Mouse (Mus musculus): ENCODE measurements around the gene Tnfrsf1b. TPM values are rescaled to one million over a fixed set of nuclear protein-coding genes. Genes with fewer than 3 reads are reported as not detected.

The Tnfrsf1b gene
- polyA plus RNA-seq, 1 experiment from 2014 or later, result 1.1 TPM

DNA sequence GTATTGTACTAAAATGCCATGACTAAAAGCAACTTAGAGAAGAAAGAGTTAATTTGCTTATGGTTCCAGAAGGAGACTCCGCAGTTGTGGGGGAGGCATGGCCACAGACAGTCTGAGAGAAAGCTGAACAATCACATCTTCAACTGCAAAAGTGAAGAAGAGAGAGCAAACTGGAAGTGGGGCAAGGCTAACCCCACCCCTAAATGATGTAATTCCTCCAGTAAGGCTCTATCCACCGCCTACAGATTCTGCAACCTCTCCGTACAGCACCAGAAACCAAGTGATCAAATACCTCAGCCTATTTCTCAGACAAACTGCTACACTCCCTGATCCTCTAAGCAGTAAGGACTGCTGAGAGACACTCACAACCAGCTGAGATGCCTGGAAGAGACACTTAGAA is 45.2 kb downstream of the Tnfrsf1b start:
- no peak overlapping the region for H3K9ac ChIP-seq (replicated peaks; ENCODE audit: low read length)
- WGBS, result 69% methylated on average over 3 of the region's 3 CpGs
- H3K4me1 ChIP-seq (ENCODE audit: control insufficient read depth, insufficient read depth, low read length), result no peaks in the 10 kb centered on the region
- ATAC-seq (replicated peaks; ENCODE audit: insufficient number of reproducible peaks, low FRiP score, low TSS enrichment, low read depth) (no peak), DNase-seq (ENCODE audit: low spot score) (no peak)
- no peaks in the 10 kb centered on the region for H3K27me3 ChIP-seq (ENCODE audit: control insufficient read depth, insufficient read depth, low read length)
- no peaks in the 10 kb centered on the region for H3K9me3 ChIP-seq (replicated peaks; ENCODE audit: control insufficient read depth, low read length)
- no peak overlapping the region for H3K4me2 ChIP-seq (ENCODE audit: low read depth, low read length)
- no peak overlapping the region for H3K27ac ChIP-seq (replicated peaks; ENCODE audit: low read depth, low read length)
- no peaks in the 10 kb centered on the region for H3K36me3 ChIP-seq (replicated peaks; ENCODE audit: control insufficient read depth, insufficient read depth, low read depth, low read length)
- H3K4me3 ChIP-seq (ENCODE audit: low read depth, low read length), result no peak overlapping the region

DNA sequence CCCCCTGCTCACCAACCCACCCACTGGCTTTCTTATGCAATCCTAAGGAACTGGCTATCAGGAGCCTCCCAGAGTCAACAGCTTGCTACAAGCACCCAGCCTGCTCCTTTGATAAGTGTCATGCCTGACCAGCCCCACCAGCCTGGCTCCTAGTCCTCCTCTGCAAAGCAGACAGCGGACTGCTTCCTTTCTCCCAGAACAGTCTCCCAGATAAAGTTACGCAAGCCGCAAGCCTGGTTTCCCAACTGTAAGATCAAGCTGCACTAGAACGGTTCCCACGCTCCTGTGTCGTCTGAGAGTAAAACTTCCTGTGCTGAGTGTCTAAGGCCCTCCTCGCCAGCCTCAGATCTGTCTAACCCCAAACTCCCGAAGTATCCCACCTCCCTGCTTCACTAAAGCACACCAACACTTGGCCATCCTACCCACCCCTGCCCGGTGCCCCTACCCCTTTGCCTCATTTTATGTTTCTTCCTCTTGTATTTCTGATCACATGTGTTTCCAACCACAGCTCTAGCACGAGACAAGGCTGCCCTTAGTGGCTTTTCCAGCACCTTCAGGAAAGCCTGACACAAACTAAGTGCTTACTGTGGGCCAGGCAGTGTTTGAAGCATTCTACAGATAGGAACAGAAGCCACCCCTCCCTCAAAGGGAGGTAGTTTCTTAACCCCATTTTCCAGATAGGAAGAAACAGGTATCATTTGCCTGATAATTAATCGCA is 46.5 kb downstream of the Tnfrsf1b start:
- Histone ChIP-seq H3K9me3 (replicated peaks; ENCODE audit: control insufficient read depth, low read length) (no peaks in the 10 kb centered on the region), H3K27me3 (ENCODE audit: control insufficient read depth, insufficient read depth, low read length) (no peaks in the 10 kb centered on the region), H3K4me2 (ENCODE audit: low read depth, low read length) (no peak overlapping the region), H3K9ac (replicated peaks; ENCODE audit: low read length) (no peak overlapping the region), H3K4me3 (ENCODE audit: low read depth, low read length) (no peak overlapping the region), H3K27ac (replicated peaks; ENCODE audit: low read depth, low read length) (no peak overlapping the region), H3K36me3 (replicated peaks; ENCODE audit: control insufficient read depth, insufficient read depth, low read depth, low read length) (no peaks in the 10 kb centered on the region), H3K4me1 (ENCODE audit: control insufficient read depth, insufficient read depth, low read length) (no peaks in the 10 kb centered on the region)
- ATAC-seq (replicated peaks; ENCODE audit: insufficient number of reproducible peaks, low FRiP score, low TSS enrichment, low read depth) (no peak), DNase-seq (ENCODE audit: low spot score) (no peak)
- WGBS, result 40% methylated on average over 11 of the region's 11 CpGs

DNA sequence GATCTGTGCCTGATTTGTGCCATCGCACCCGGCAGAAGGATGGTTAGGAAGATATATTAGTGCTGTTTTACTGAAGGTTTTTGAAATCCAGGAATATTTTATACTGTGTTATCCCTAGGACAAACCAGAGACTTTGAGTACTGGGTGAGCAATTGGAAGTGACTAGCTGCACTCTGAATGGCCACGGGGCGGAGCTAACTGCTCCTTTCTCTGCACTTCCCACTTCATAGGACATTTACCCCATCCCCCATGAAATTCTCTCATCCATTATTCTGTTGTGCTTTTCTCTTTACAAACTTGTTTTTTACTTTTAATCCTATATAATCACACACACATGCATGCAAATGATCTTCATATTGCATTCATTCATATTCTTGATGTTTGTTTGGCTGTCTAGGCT is 50.1 kb downstream of the Tnfrsf1b start:
- H3K9ac ChIP-seq (replicated peaks; ENCODE audit: low read length), result no peak overlapping the region
- H3K4me1 ChIP-seq (ENCODE audit: control insufficient read depth, insufficient read depth, low read length), result no peaks in the 10 kb centered on the region
- no peaks in the 10 kb centered on the region for H3K27me3 ChIP-seq (ENCODE audit: control insufficient read depth, insufficient read depth, low read length)
- H3K9me3 ChIP-seq (replicated peaks; ENCODE audit: control insufficient read depth, low read length), result no peaks in the 10 kb centered on the region
- ATAC-seq (replicated peaks; ENCODE audit: insufficient number of reproducible peaks, low FRiP score, low TSS enrichment, low read depth) (no peak), DNase-seq (ENCODE audit: low spot score) (no peak)
- no peak overlapping the region for H3K4me2 ChIP-seq (ENCODE audit: low read depth, low read length)
- no peaks in the 10 kb centered on the region for H3K36me3 ChIP-seq (replicated peaks; ENCODE audit: control insufficient read depth, insufficient read depth, low read depth, low read length)
- 81% methylated on average over 4 of the region's 4 CpGs for WGBS
- no peak overlapping the region for H3K27ac ChIP-seq (replicated peaks; ENCODE audit: low read depth, low read length)
- no peak overlapping the region for H3K4me3 ChIP-seq (ENCODE audit: low read depth, low read length)

GRCm38 (mm10) chr4:145195172-145195571 is 51.5 kb downstream of the Tnfrsf1b start:
- H3K9ac ChIP-seq (replicated peaks; ENCODE audit: low read length), result no peak overlapping the region

GRCm38 (mm10) chr4:145194559-145195162 is 52.0 kb downstream of the Tnfrsf1b start, which contains the start of gene Vps13d:
TSS of gene Vps13d (minus strand) at chr4:145195005.
- Histone ChIP-seq H3K4me2 (ENCODE audit: low read depth, low read length) (peak within 1 kb of the TSS; percentile 91), H3K9ac (replicated peaks; ENCODE audit: low read length) (peak within 1 kb of the TSS; percentile 83), H3K27ac (replicated peaks; ENCODE audit: low read depth, low read length) (no peak within 1 kb of the TSS; the same call in 1 of the 2 replicates), H3K4me3 (ENCODE audit: low read depth, low read length) (peak within 1 kb of the TSS; percentile 94), H3K9me3 (replicated peaks; ENCODE audit: control insufficient read depth, low read length) (no peaks in the 10 kb centered on the region), H3K36me3 (replicated peaks; ENCODE audit: control insufficient read depth, insufficient read depth, low read depth, low read length) (no peaks in the 10 kb centered on the region), H3K4me1 (ENCODE audit: control insufficient read depth, insufficient read depth, low read length) (no peaks in the 10 kb centered on the region), H3K27me3 (ENCODE audit: control insufficient read depth, insufficient read depth, low read length) (no peaks in the 10 kb centered on the region)
- DNase-seq (ENCODE audit: low spot score), result peak; percentile 96
- under 1% methylated on average over 52 of the region's 53 CpGs for WGBS
- ATAC-seq (replicated peaks; ENCODE audit: insufficient number of reproducible peaks, low FRiP score, low TSS enrichment, low read depth), result peak; percentile 95

More at GRCm38 (mm10) chr4:145195172-145195571, 51.5 kb downstream of the Tnfrsf1b start:
- Histone ChIP-seq H3K4me2 (ENCODE audit: low read depth, low read length) (no peak overlapping the region), H3K36me3 (replicated peaks; ENCODE audit: control insufficient read depth, insufficient read depth, low read depth, low read length) (no peaks in the 10 kb centered on the region), H3K4me3 (ENCODE audit: low read depth, low read length) (peak overlapping the region; percentile 94), H3K27me3 (ENCODE audit: control insufficient read depth, insufficient read depth, low read length) (no peaks in the 10 kb centered on the region), H3K9me3 (replicated peaks; ENCODE audit: control insufficient read depth, low read length) (no peaks in the 10 kb centered on the region), H3K4me1 (ENCODE audit: control insufficient read depth, insufficient read depth, low read length) (no peaks in the 10 kb centered on the region), H3K27ac (replicated peaks; ENCODE audit: low read depth, low read length) (no peak overlapping the region)
- 19% methylated on average over 5 of the region's 5 CpGs for WGBS
- DNase-seq (ENCODE audit: low spot score), result no peak
- ATAC-seq (replicated peaks; ENCODE audit: insufficient number of reproducible peaks, low FRiP score, low TSS enrichment, low read depth), result no peak; the same call in 1 of the 2 replicates

DNA sequence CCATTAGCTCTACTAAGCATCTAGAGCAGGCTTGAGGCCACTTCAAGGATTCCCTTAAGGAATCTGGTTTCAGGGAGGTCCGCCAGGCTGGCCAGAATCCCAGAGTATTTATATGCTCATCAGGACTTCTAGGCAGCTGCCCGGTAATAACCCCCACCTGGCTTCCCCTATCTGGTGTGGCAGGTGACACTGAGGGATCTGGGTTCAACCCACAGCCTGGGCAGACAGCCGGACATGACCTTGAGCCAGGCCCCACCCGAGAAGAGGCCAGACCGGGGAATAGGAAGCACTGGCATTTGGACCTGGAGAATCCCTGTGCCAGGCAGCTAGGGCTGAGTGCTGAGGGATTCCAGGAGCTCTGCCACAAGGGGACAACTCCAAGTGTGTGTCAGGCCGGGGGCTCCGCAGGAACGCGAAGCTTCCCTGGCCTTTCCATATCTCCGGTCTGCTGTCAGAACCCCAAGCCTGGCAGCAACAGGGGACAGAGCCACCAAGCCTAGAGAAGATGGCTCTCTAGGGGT is 52.6 kb downstream of the Tnfrsf1b start:
- Histone ChIP-seq H3K36me3 (replicated peaks; ENCODE audit: control insufficient read depth, insufficient read depth, low read depth, low read length) (no peaks in the 10 kb centered on the region), H3K9me3 (replicated peaks; ENCODE audit: control insufficient read depth, low read length) (no peaks in the 10 kb centered on the region), H3K4me3 (ENCODE audit: low read depth, low read length) (peak overlapping the region; percentile 94), H3K27ac (replicated peaks; ENCODE audit: low read depth, low read length) (no peak overlapping the region; the same call in 1 of the 2 replicates), H3K27me3 (ENCODE audit: control insufficient read depth, insufficient read depth, low read length) (no peaks in the 10 kb centered on the region), H3K4me2 (ENCODE audit: low read depth, low read length) (peak overlapping the region; percentile 91), H3K9ac (replicated peaks; ENCODE audit: low read length) (peak overlapping the region; percentile 83), H3K4me1 (ENCODE audit: control insufficient read depth, insufficient read depth, low read length) (no peaks in the 10 kb centered on the region)
- DNase-seq (ENCODE audit: low spot score), result no peak
- WGBS, result 1% methylated on average over 10 of the region's 10 CpGs
- peak; percentile 30; the same call in 1 of the 2 replicates for ATAC-seq (replicated peaks; ENCODE audit: insufficient number of reproducible peaks, low FRiP score, low TSS enrichment, low read depth)

DNA sequence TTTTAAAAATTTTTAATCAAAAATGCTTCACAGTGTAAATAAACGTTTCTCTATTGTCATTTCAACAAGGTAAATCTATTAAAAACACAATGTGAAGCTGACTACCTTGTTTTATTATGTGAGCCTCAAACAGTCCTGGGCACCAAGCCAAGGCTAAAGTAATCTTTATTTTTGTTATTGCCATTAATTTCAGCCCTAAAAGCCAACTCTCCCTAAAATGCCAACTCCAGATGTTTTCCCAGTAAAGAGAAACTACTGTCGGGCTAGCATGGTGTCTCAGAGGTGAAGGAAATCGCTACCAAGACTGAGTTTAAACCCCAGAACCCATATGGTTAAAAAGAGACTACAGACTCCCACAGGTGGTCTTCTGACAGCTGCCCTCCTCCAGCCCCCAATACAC is 53.3 kb downstream of the Tnfrsf1b start:
- WGBS, result 54% methylated on average over 3 of the region's 3 CpGs
- H3K4me3 ChIP-seq (ENCODE audit: low read depth, low read length), result peak overlapping the region; percentile 94; the same call in 1 of the 2 replicates
- H3K9me3 ChIP-seq (replicated peaks; ENCODE audit: control insufficient read depth, low read length), result no peaks in the 10 kb centered on the region
- no peak overlapping the region for H3K4me2 ChIP-seq (ENCODE audit: low read depth, low read length)
- no peaks in the 10 kb centered on the region for H3K4me1 ChIP-seq (ENCODE audit: control insufficient read depth, insufficient read depth, low read length)
- ATAC-seq (replicated peaks; ENCODE audit: insufficient number of reproducible peaks, low FRiP score, low TSS enrichment, low read depth) (no peak), DNase-seq (ENCODE audit: low spot score) (no peak)
- no peak overlapping the region for H3K9ac ChIP-seq (replicated peaks; ENCODE audit: low read length)
- H3K27ac ChIP-seq (replicated peaks; ENCODE audit: low read depth, low read length), result no peak overlapping the region
- no peaks in the 10 kb centered on the region for H3K27me3 ChIP-seq (ENCODE audit: control insufficient read depth, insufficient read depth, low read length)
- H3K36me3 ChIP-seq (replicated peaks; ENCODE audit: control insufficient read depth, insufficient read depth, low read depth, low read length), result no peaks in the 10 kb centered on the region; the same call in 1 of the 2 replicates

- H3K4me1 ChIP-seq (ENCODE audit: control insufficient read depth, insufficient read depth, low read length), result no peaks in the 10 kb centered on the region
- no peak overlapping the region for H3K4me2 ChIP-seq (ENCODE audit: low read depth, low read length)
- ATAC-seq (replicated peaks; ENCODE audit: insufficient number of reproducible peaks, low FRiP score, low TSS enrichment, low read depth) (no peak), DNase-seq (ENCODE audit: low spot score) (no peak)
- no peak overlapping the region for H3K27ac ChIP-seq (replicated peaks; ENCODE audit: low read depth, low read length)
- H3K9me3 ChIP-seq (replicated peaks; ENCODE audit: control insufficient read depth, low read length), result no peaks in the 10 kb centered on the region
- H3K4me3 ChIP-seq (ENCODE audit: low read depth, low read length), result no peak overlapping the region
- no peaks in the 10 kb centered on the region; the same call in 1 of the 2 replicates for H3K36me3 ChIP-seq (replicated peaks; ENCODE audit: control insufficient read depth, insufficient read depth, low read depth, low read length)
- no peaks in the 10 kb centered on the region for H3K27me3 ChIP-seq (ENCODE audit: control insufficient read depth, insufficient read depth, low read length)
- H3K9ac ChIP-seq (replicated peaks; ENCODE audit: low read length), result no peak overlapping the region
Measured at GRCm38 (mm10) chr4:145192686-145193085, 54.0 kb downstream of the Tnfrsf1b start.
